Mouse (Mus musculus): Measurements from ENCODE around the gene Vamp8.

GRCm38 (mm10) chr6:72359891-72360598, 30.5 kb downstream of the Vamp8 start:
- TF ChIP-seq POLR2A (IDR thresholded peaks at IDR 0.05; ENCODE audit: insufficient read depth, low read depth, low read length) (no peak), CTCF (IDR thresholded peaks at IDR 0.05) (no peak)
